Mouse (Mus musculus) thymus, adult 2 months (tissue): Measurements from ENCODE around the gene Rnf151. TPM values are rescaled to one million over a fixed set of nuclear protein-coding genes. Genes with fewer than 3 reads are reported as not detected.
A peak's percentile ranks its signal among the peaks of the same experiment; 100 is the strongest.
"Not testable (repeated sequence)": the region's sequence is repeated elsewhere in the genome, so short reads cannot be mapped to it uniquely, and the experiment has no call there.

ENCODE experiments used
- DNase-seq: peaks from one replicate; pipeline ENCODE4 v3.0.0; 2021
- H3K27ac ChIP-seq: fragments of 200-500 bp; 2 replicates; pipeline ENCODE4 v1.5.1; 2012; ENCODE audit warnings: low read length, control low read depth; ENCODE audit not compliant: control insufficient read depth, insufficient read depth
- H3K27me3 ChIP-seq: fragments of 200-500 bp; 2 replicates; pipeline ENCODE4 v1.6.1; 2012; ENCODE audit warnings: mild to moderate bottlenecking, low read length, moderate library complexity, mixed read lengths; ENCODE audit not compliant: control insufficient read depth, insufficient read depth
- H3K36me3 ChIP-seq: fragments of 200-500 bp; 2 replicates; pipeline ENCODE4 v1.6.1; 2012; ENCODE audit warnings: mild to moderate bottlenecking, low read length, moderate library complexity; ENCODE audit not compliant: control insufficient read depth, insufficient read depth
- H3K4me1 ChIP-seq: fragments of 200-500 bp; replicated peaks from 2 replicates; pipeline ENCODE4 v1.6.1; 2012; ENCODE audit warnings: low read length; ENCODE audit not compliant: control insufficient read depth, insufficient read depth
- H3K4me3 ChIP-seq: fragments of 200-500 bp; 2 replicates; pipeline ENCODE4 v1.5.1; 2012; ENCODE audit warnings: mild to moderate bottlenecking, low read length, control low read depth, moderate library complexity; ENCODE audit not compliant: control insufficient read depth, insufficient read depth
- CTCF ChIP-seq: fragments of 200-500 bp; IDR thresholded peaks from 2 replicates; pipeline ENCODE4 v1.5.1; 2012; ENCODE audit warnings: mild to moderate bottlenecking, control low read depth, low read length, moderate library complexity, borderline replicate concordance; ENCODE audit not compliant: control insufficient read depth, poor library complexity, insufficient read depth; ENCODE audit errors: extremely low read depth
- POLR2A ChIP-seq: fragments of 200-500 bp; IDR thresholded peaks from 2 replicates; pipeline ENCODE4 v1.6.1; 2012; ENCODE audit warnings: mild to moderate bottlenecking, low read length, control low read depth, moderate library complexity; ENCODE audit not compliant: control insufficient read depth, poor library complexity, insufficient read depth; ENCODE audit errors: extremely low read depth
- WGBS: fragments of 180-500 bp; shearing (Covaris S2); methylation state at CpG from one replicate; pipeline ENCODE4 v1.1.7; 2018; 5-methylcytosine and 5-hydroxymethylcytosine counted together
- polyA plus RNA-seq: library from polyadenylated mRNA; depleted of rRNA; stranded (reverse); fragments of >200 nt; gene quantifications from 2 replicates; pipeline ENCODE4 v1.2.3, GENCODE M21; 2012

Rnf151 gene
- polyA plus RNA-seq, 1 experiment, result 0.96 TPM

DNA sequence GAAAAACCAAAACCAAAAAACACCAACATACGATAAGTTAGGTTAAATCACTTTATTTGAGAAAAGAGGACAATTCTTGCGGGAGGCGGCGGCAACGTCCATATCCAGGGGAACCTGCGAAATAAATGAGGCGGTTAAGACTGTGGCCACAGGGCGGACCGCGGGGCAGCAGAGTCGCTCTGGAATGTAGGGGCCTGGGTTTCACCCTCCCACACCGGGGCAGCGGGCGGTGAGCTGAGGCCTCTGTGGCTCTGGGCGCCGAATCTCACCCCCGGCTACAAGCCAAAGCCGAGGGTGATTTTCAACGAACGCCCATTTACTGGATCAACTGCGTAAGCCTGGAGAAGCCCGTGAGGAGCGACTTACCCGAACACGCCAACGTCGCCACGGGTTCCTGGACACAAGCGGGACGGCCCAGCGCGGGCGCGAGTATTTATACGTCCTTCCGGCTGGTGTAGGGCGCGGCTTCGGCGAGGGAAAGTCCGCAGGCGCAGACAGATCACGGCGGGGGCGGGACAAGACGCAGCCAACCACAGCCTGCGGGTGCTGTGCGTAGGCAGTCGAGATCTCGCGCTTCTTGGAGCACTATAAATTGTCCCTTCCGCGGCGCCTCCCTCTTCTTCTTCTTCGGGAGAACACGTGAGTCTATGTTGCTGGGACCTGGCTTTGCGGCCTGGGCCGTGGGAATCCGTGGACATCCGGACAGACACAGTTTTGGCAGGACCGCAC is 1.8 kb upstream of the Rnf151 start:
- Histone ChIP-seq H3K4me3 (peak overlapping the region; percentile 88), H3K27me3 (no peaks in the 10 kb centered on the region), H3K27ac (0 out of 2 replicates have a peak overlapping the region, but pooled peaks have one; percentile 3), H3K36me3 (peaks cover 14% of the 10 kb centered on the region), H3K4me1 (peaks cover 16% of the 10 kb centered on the region)
- WGBS, result under 1% methylated on average over 61 of the region's 61 CpGs
- peak; percentile 93 for TF ChIP-seq POLR2A
- no peak for TF ChIP-seq CTCF
- peak; percentile 97 for DNase-seq

DNA sequence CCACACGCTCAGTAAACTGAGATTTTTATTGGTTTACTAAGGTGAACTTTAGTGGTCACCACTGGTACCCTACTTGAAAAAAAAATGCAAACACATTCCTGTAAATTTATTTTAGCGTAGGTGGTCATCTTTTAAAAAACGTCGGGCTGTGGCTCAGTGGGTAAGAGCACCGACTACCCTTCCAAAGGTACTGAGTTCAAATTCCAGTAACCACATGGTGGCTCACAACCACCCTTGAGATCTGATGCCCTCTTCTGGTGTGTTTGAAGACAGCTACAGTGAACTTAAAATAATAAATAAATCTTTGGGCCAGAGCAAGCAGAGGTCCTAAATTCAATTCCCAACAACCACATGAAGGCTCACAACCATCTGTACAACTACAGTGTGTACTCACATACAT is 1.1 kb upstream of the Rnf151 start:
- not testable (repeated sequence) for DNase-seq, H3K27me3 ChIP-seq, H3K27ac ChIP-seq
- H3K36me3 ChIP-seq, result peaks cover 14% of the 10 kb centered on the region
- 78% methylated on average over 5 of the region's 5 CpGs for WGBS
- H3K4me3 ChIP-seq, result peak overlapping the region; percentile 88
- peaks cover 16% of the 10 kb centered on the region for H3K4me1 ChIP-seq

DNA sequence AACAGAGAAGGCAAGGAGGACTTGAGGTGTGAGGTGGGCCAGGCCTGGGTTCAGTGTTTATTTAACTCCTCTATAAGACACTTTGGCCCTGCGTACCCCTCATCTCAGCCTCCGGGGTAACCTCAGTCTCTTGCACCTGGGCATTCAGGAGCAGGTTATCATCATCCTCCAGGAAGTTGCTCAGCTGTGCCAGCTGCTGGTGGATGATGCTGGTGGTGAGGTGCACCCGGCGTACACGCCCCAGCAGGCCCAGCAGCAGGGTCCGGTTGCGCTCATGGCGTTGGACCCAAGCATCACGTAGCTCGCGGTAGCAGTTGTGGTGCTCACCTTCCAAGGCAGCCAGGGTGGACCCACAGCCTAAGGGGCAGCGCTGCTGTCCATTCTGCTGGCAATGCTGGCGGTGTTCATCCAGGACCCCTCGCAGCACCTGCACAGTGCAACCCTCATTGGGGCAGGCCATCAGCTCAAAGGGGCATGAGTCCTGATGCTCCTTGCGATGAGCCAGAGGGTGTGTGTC is 1.6 kb downstream of the Rnf151 start:
- Histone ChIP-seq H3K36me3 (peaks cover 1% of the 10 kb centered on the region; the same call in 1 of the 2 replicates), H3K27ac (no peak overlapping the region), H3K4me1 (peaks cover 8% of the 10 kb centered on the region), H3K27me3 (no peaks in the 10 kb centered on the region), H3K4me3 (no peak overlapping the region)
- no peak for TF ChIP-seq CTCF
- TF ChIP-seq POLR2A, result no peak
- WGBS, result 97% methylated on average over 15 of the region's 15 CpGs
- DNase-seq, result no peak

DNA sequence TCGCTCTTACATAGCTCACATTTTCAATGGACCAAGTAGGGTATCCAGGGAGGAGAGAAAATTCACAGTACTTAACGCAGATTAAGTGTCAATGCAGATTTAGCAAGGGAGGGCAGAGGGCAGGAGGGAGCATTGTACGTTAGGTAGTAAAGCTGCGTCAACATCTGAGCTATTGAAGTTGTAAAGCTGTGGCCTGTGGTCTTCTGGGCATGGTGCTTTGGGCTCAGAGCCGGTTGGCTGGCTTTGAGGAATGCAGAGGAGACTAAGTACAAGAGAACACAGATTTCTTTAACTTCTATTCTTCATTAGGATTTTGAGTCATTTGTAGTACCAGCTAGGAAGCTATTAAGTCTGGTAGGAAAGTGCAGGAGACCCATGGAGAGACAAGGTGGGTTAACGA is 2.3 kb downstream of the Rnf151 start:
- Histone ChIP-seq H3K4me3 (no peak overlapping the region), H3K4me1 (peaks cover 3% of the 10 kb centered on the region; the same call in 1 of the 2 replicates), H3K27me3 (no peaks in the 10 kb centered on the region), H3K27ac (no peak overlapping the region), H3K36me3 (no peaks in the 10 kb centered on the region)
- TF ChIP-seq CTCF, result no peak
- TF ChIP-seq POLR2A, result no peak
- no peak for DNase-seq
- 96% methylated on average over 6 of the region's 6 CpGs for WGBS

DNA sequence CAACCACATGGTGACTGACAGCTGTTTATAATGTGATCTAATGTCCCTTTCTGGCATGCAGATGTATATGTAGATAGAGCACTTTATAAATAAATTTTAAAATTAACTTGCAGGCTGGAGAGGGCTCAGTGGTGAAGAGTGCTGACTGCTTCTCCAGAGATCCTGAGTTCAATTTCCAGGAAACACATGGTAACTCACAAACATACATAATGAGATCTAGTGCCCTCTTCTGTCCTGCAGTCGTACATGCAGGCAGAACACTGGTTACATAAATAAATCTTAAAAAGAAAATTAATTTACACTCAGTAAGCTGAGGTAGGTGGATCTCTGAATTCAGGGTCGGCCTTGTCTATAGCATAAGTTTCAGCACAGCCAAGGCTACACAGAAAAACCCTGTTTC is 9.2 kb downstream of the Rnf151 start:
- Histone ChIP-seq H3K4me1 (no peaks in the 10 kb centered on the region), H3K27me3 (no peaks in the 10 kb centered on the region), H3K27ac (no peak overlapping the region), H3K4me3 (no peak overlapping the region), H3K36me3 (peaks cover 5% of the 10 kb centered on the region)
- DNase-seq, result no peak
- WGBS, result 19% methylated on average over 2 of the region's 2 CpGs
- TF ChIP-seq POLR2A, result no peak
- TF ChIP-seq CTCF, result no peak

DNA sequence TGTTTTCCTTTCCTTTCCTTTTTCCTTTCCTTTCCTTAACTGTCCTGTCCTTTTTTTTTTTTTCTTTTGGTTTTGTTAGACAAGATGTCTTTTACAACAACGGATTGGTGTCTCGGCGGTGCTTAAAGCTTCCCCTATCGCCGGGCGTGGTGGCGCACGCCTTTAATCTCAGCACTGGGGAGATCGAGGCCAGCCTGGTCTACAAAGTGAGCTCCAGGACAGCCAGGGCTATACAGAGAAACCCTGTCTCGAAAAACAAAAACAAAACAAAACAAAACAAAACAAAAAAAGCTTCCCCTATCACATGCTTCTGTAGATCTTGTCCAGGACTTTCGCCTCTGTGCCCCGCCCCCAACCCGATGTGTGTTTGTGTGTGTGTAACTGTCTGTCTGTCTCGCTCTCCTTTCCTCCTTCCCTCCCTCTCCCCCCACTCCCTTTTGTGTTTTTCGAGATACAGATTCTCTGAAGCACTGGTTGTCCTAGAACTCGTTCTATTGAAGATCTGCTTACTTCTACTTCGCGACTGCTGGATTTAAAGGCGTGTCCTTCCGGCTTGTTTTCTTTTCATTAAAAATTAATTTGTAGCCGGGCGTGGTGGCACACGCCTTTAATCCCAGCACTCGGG is 9.9 kb downstream of the Rnf151 start:
- 1% methylated on average over 24 of the region's 24 CpGs for WGBS
- H3K36me3 ChIP-seq, result peaks cover 5% of the 10 kb centered on the region
- no peak for DNase-seq
- TF ChIP-seq CTCF (no peak), POLR2A (no peak)
- peak overlapping the region; percentile 91 for H3K4me3 ChIP-seq
- H3K4me1 ChIP-seq, result no peaks in the 10 kb centered on the region
- H3K27ac ChIP-seq, result peak overlapping the region; percentile 28; the same call in 1 of the 2 replicates
- H3K27me3 ChIP-seq, result no peaks in the 10 kb centered on the region
